Mouse (Mus musculus): ENCODE results near the gene Dnttip1. TPM values are rescaled to one million over a fixed set of nuclear protein-coding genes. Genes with fewer than 3 reads are reported as not detected.
"Not testable (repeated sequence)": the region's sequence is repeated elsewhere in the genome, so short reads cannot be mapped to it uniquely, and the experiment has no call there.

Gene Dnttip1
- polyA plus RNA-seq, 1 experiment from 2014 or later, result 70.5 TPM

- ATAC-seq (ENCODE audit: borderline replicate concordance, extremely low read depth, low FRiP score, low TSS enrichment), result peak; percentile 12; the same call in 1 of the 2 replicates
These were observed 40.7 kb downstream of the Dnttip1 start for GRCm38 (mm10) chr2:164786388-164786885.

DNA sequence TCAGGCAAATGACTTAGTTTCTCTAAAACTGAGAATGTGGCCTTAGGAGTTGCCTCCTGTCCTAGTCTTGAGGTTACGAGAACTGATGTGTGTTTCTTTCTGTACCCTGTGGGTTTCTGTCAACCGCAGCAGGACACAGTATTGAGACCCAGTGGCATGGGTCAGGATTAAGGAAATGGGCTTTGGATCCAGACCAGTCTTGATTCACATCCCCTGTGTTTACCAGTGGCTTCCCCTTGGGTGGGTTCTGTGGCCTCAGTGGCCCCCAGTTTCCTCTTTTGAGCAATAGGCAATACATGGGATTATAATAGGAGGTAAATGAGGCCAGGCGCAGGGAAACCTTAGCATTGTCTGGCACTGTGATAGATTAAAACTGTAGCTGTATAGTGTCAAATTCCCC lies 41.2 kb downstream of the Dnttip1 start:
- Histone ChIP-seq H3K4me1 (peaks cover 24% of the 10 kb centered on the region), H3K4me2 (peak overlapping the region; percentile 90), H3K27ac (peak overlapping the region; percentile 26), H3K9ac (peak overlapping the region; percentile 81), H3K9me3 (no peaks in the 10 kb centered on the region), H3K4me3 (peak overlapping the region; percentile 73), H3K27me3 (no peaks in the 10 kb centered on the region), H3K36me3 (peaks cover 10% of the 10 kb centered on the region)
- no peak for ATAC-seq (ENCODE audit: borderline replicate concordance, extremely low read depth, low FRiP score, low TSS enrichment)
- 80% methylated on average over 3 of the region's 3 CpGs for WGBS

More at GRCm38 (mm10) chr2:164786388-164786885, 40.7 kb downstream of the Dnttip1 start:
- Histone ChIP-seq H3K4me1 (peaks cover 24% of the 10 kb centered on the region), H3K27ac (peak overlapping the region; percentile 92), H3K36me3 (peaks cover 4% of the 10 kb centered on the region), H3K4me3 (peak overlapping the region; percentile 73), H3K9ac (peak overlapping the region; percentile 81), H3K9me3 (no peaks in the 10 kb centered on the region), H3K4me2 (peak overlapping the region; percentile 90), H3K27me3 (no peaks in the 10 kb centered on the region)
- 7% methylated on average over 15 of the region's 15 CpGs for WGBS

DNA sequence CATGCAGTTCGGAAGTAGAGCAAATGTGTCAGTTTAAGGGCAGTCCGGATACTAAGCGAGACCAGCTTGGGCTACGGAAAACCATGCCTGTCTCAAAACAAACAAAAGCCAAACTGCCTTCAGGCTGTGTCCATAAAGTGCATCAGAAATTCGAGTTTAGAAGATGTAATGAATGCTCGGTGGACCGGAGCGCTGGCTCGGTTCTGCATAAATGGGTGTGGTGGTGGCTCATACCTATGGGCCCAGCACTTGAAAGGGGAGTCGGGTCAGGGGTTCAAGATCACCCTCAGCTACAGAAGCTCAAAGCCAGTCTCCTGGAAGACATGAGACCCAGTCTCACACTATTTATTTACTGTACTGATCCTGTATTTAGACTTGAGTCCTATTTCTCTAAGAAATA lies 42.0 kb downstream of the Dnttip1 start:
- H3K27ac ChIP-seq, result no peak overlapping the region
- peaks cover 24% of the 10 kb centered on the region for H3K4me1 ChIP-seq
- no peak overlapping the region for H3K9ac ChIP-seq
- no peak for ATAC-seq (ENCODE audit: borderline replicate concordance, extremely low read depth, low FRiP score, low TSS enrichment)
- H3K4me2 ChIP-seq, result no peak overlapping the region
- H3K36me3 ChIP-seq, result peaks cover 18% of the 10 kb centered on the region
- no peaks in the 10 kb centered on the region for H3K27me3 ChIP-seq
- no peak overlapping the region for H3K4me3 ChIP-seq
- 75% methylated on average over 10 of the region's 10 CpGs for WGBS
- no peaks in the 10 kb centered on the region for H3K9me3 ChIP-seq

- WGBS, result 64% methylated on average over 4 of the region's 4 CpGs
- no peaks in the 10 kb centered on the region for H3K9me3 ChIP-seq
- ATAC-seq (ENCODE audit: borderline replicate concordance, extremely low read depth, low FRiP score, low TSS enrichment), result no peak
- H3K27me3 ChIP-seq, result no peaks in the 10 kb centered on the region
- H3K4me1 ChIP-seq, result peaks cover 26% of the 10 kb centered on the region
- H3K4me3 ChIP-seq, result no peak overlapping the region
- H3K9ac ChIP-seq, result no peak overlapping the region
- no peak overlapping the region for H3K4me2 ChIP-seq
- H3K36me3 ChIP-seq, result peaks cover 23% of the 10 kb centered on the region
- H3K27ac ChIP-seq, result no peak overlapping the region
These were observed 42.6 kb downstream of the Dnttip1 start for GRCm38 (mm10) chr2:164788411-164788810.

DNA sequence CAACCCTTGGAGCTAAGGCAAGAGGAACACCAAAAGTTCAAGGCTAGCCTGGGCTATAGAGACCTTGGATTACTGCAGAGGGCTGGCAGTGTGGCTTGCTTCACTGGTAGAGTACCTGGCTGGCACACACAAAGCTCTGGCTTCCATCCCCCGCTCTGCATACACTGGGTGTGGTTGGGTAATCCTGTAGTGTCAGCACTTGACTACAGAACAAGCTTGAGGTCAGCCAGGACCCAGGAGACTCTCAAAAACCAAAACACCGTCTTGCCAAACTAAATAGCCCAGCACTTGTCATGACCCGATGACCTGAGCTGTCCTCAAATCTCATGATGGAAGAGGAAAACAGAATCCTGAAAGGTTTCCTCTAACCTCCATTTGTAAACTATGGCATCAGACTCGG lies 44.7 kb downstream of the Dnttip1 start:
- H3K4me1 ChIP-seq, result peaks cover 26% of the 10 kb centered on the region
- H3K4me3 ChIP-seq, result no peak overlapping the region
- H3K9me3 ChIP-seq, result no peaks in the 10 kb centered on the region
- H3K4me2 ChIP-seq, result no peak overlapping the region
- WGBS, result 43% methylated on average over 4 of the region's 4 CpGs
- H3K27ac ChIP-seq, result no peak overlapping the region
- no peak for ATAC-seq (ENCODE audit: borderline replicate concordance, extremely low read depth, low FRiP score, low TSS enrichment)
- H3K27me3 ChIP-seq, result no peaks in the 10 kb centered on the region
- H3K9ac ChIP-seq, result no peak overlapping the region
- peaks cover 36% of the 10 kb centered on the region for H3K36me3 ChIP-seq

- Histone ChIP-seq H3K9ac (no peak overlapping the region), H3K4me3 (no peak overlapping the region), H3K4me1 (peaks cover 21% of the 10 kb centered on the region), H3K27ac (no peak overlapping the region), H3K4me2 (no peak overlapping the region), H3K36me3 (peaks cover 40% of the 10 kb centered on the region), H3K27me3 (no peaks in the 10 kb centered on the region), H3K9me3 (no peaks in the 10 kb centered on the region)
- ATAC-seq (ENCODE audit: borderline replicate concordance, extremely low read depth, low FRiP score, low TSS enrichment), result no peak
- 88% methylated on average over 18 of the region's 18 CpGs for WGBS
These were observed 46.1 kb downstream of the Dnttip1 start for GRCm38 (mm10) chr2:164791841-164792261.

GRCm38 (mm10) chr2:164792400-164793190 lies 46.8 kb downstream of the Dnttip1 start:
- no peaks in the 10 kb centered on the region for H3K9me3 ChIP-seq
- H3K4me2 ChIP-seq, result no peak overlapping the region
- no peak overlapping the region for H3K27ac ChIP-seq
- 88% methylated on average over 12 of the region's 12 CpGs for WGBS
- H3K4me3 ChIP-seq, result no peak overlapping the region
- H3K27me3 ChIP-seq, result no peaks in the 10 kb centered on the region
- no peak for ATAC-seq (ENCODE audit: borderline replicate concordance, extremely low read depth, low FRiP score, low TSS enrichment)
- H3K36me3 ChIP-seq, result peaks cover 45% of the 10 kb centered on the region
- no peak overlapping the region for H3K9ac ChIP-seq
- H3K4me1 ChIP-seq, result peaks cover 14% of the 10 kb centered on the region; the same call in 1 of the 2 replicates

DNA sequence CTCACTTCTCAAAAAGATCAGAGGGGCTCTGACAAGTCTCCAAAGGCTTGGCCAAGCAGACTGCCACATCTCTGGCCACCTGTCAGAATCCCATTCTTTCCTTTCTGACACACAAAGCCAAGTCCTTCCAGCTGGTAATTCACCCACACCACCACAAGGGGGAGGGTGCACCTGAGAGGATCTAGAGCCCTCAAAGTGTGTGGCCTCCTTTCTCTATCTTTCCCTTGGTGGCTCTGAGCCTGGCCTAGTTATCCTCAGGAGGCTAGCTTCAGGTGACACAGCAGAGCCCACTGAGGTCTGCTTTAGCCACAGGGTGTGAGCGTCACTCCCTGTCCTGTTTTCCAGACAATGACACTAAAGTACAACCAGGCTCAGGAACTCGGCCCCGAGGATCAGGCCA lies 47.5 kb downstream of the Dnttip1 start:
- no peak overlapping the region for H3K4me2 ChIP-seq
- peaks cover 50% of the 10 kb centered on the region for H3K36me3 ChIP-seq
- H3K27ac ChIP-seq, result no peak overlapping the region
- 67% methylated on average over 3 of the region's 3 CpGs for WGBS
- H3K4me3 ChIP-seq, result no peak overlapping the region
- no peak for ATAC-seq (ENCODE audit: borderline replicate concordance, extremely low read depth, low FRiP score, low TSS enrichment)
- H3K4me1 ChIP-seq, result peaks cover 9% of the 10 kb centered on the region; the same call in 1 of the 2 replicates
- no peaks in the 10 kb centered on the region for H3K9me3 ChIP-seq
- no peaks in the 10 kb centered on the region for H3K27me3 ChIP-seq
- H3K9ac ChIP-seq, result no peak overlapping the region

GRCm38 (mm10) chr2:164793772-164794171 lies 48.0 kb downstream of the Dnttip1 start:
- Histone ChIP-seq H3K9ac (no peak overlapping the region), H3K4me2 (no peak overlapping the region), H3K36me3 (peaks cover 54% of the 10 kb centered on the region), H3K4me1 (peaks cover 3% of the 10 kb centered on the region; the same call in 1 of the 2 replicates), H3K9me3 (no peaks in the 10 kb centered on the region), H3K27me3 (no peaks in the 10 kb centered on the region), H3K27ac (no peak overlapping the region), H3K4me3 (no peak overlapping the region)
- ATAC-seq (ENCODE audit: borderline replicate concordance, extremely low read depth, low FRiP score, low TSS enrichment), result no peak
- 94% methylated on average over 2 of the region's 2 CpGs for WGBS

DNA sequence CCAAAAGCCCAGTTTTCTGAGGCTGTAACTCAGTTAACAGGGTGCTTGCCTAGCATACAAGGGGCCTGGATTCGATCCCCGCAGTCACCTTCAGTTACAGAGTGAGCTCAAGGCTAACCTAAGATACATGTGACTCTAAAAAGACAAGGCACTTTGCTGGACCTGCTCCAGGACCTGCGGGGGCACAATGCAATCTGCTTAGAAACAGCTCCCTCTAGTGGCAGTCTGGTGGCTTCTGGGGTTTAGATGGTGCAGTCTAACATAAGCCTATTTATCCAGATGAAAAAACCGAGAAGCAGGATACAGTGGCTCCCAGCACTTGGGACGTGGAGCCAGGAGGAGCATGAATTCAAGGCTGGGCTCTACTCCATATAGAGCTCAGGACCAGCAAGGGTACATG lies 48.5 kb downstream of the Dnttip1 start:
- ATAC-seq (ENCODE audit: borderline replicate concordance, extremely low read depth, low FRiP score, low TSS enrichment), result no peak

DNA sequence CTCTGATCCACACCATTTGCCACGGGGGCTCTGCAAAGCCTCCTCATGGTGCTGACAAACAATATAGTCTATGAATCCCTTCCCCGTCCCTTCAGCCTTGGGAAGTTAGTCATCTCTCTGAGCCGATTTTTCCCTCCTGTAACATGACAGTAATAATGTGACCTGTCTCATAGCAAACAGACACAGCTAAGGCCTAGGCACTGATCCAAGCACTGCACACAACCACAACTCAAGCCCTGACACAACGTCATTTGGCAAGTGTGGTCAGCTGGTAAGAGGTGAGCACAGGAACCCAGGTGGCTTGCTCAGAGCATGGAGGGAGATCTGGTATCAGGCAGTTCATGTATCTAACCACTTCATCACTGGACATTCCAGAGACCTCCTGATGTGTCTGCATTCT lies 50.1 kb downstream of the Dnttip1 start:
- 58% methylated on average over 4 of the region's 4 CpGs for WGBS
- H3K4me3 ChIP-seq, result no peak overlapping the region
- ATAC-seq (ENCODE audit: borderline replicate concordance, extremely low read depth, low FRiP score, low TSS enrichment), result no peak
- peaks cover 71% of the 10 kb centered on the region for H3K36me3 ChIP-seq
- no peak overlapping the region for H3K9ac ChIP-seq
- no peak overlapping the region for H3K27ac ChIP-seq
- H3K4me1 ChIP-seq, result 0 out of 2 replicates have a peak, but pooled peaks cover 2% of the 10 kb centered on the region
- no peaks in the 10 kb centered on the region for H3K27me3 ChIP-seq
- no peaks in the 10 kb centered on the region for H3K9me3 ChIP-seq
- no peak overlapping the region for H3K4me2 ChIP-seq

More for the DNA sequence above, 48.5 kb downstream of the Dnttip1 start:
- Histone ChIP-seq H3K9me3 (no peaks in the 10 kb centered on the region), H3K4me3 (no peak overlapping the region), H3K4me1 (0 out of 2 replicates have a peak, but pooled peaks cover 2% of the 10 kb centered on the region), H3K27ac (no peak overlapping the region), H3K27me3 (no peaks in the 10 kb centered on the region), H3K36me3 (peaks cover 59% of the 10 kb centered on the region), H3K4me2 (no peak overlapping the region), H3K9ac (no peak overlapping the region)
- 32% methylated on average over 5 of the region's 5 CpGs for WGBS

DNA sequence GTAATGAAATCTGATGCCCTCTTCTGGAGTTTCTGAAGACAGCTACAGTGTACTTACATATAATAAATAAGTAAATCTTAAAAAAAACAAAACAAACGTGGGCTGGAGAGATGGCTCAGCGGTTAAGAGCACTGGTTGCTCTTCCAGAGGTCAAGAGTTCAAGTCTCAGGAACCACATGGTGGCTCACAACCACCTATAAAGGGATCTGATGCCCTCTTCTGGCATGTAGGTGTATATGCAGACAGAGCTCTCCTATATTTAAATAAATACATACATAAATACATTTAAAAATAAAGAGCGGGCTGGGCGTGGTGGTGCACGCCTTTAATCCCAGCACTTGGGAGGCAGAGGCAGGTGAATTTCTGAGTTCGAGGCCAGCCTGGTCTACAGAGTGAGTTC lies 52.8 kb downstream of the Dnttip1 start:
- H3K27me3 ChIP-seq; ATAC-seq (ENCODE audit: borderline replicate concordance, extremely low read depth, low FRiP score, low TSS enrichment); H3K27ac ChIP-seq; H3K9me3 ChIP-seq; H3K9ac ChIP-seq; H3K4me2 ChIP-seq; H3K4me3 ChIP-seq; H3K4me1 ChIP-seq: not testable (repeated sequence)
- 72% methylated on average over 6 of the region's 6 CpGs for WGBS
- peaks cover 47% of the 10 kb centered on the region for H3K36me3 ChIP-seq

All from lung, embryonic 15.5 days (tissue).